Mouse (Mus musculus): ENCODE data around the gene Ncor1. TPM values are rescaled to one million over a fixed set of nuclear protein-coding genes. Genes with fewer than 3 reads are reported as not detected.
A peak's percentile ranks its signal among the peaks of the same experiment; 100 is the strongest.

The Ncor1 gene
- polyA plus RNA-seq, 1 experiment from 2014 or later, result 60.1 TPM

GRCm38 (mm10) chr11:62277086-62277485, 181.3 kb downstream of the Ncor1 start:
- 61% methylated on average over 8 of the region's 8 CpGs for WGBS
- no peak overlapping the region for H3K4me3 ChIP-seq (ENCODE audit: low read length)
- H3K9ac ChIP-seq (ENCODE audit: low read depth, low read length), result no peak overlapping the region
- no peaks in the 10 kb centered on the region for H3K27me3 ChIP-seq (replicated peaks; ENCODE audit: control insufficient read depth, insufficient read depth, low read length)
- no peaks in the 10 kb centered on the region for H3K9me3 ChIP-seq (ENCODE audit: control insufficient read depth, low read length)
- no peak overlapping the region for H3K4me2 ChIP-seq (ENCODE audit: low read length)
- ATAC-seq, result no peak
- H3K36me3 ChIP-seq (ENCODE audit: control insufficient read depth, insufficient read depth, low read length), result no peaks in the 10 kb centered on the region
- H3K27ac ChIP-seq (ENCODE audit: low read depth, low read length), result no peak overlapping the region
- H3K4me1 ChIP-seq (ENCODE audit: control insufficient read depth, insufficient read depth, low read depth, low read length), result peaks cover under 1% of the 10 kb centered on the region; the same call in 1 of the 2 replicates

- 66% methylated on average over 5 of the region's 5 CpGs for WGBS
- Histone ChIP-seq H3K9me3 (ENCODE audit: control insufficient read depth, low read length) (no peaks in the 10 kb centered on the region), H3K4me2 (ENCODE audit: low read length) (no peak overlapping the region), H3K4me3 (ENCODE audit: low read length) (no peak overlapping the region), H3K9ac (ENCODE audit: low read depth, low read length) (no peak overlapping the region), H3K4me1 (ENCODE audit: control insufficient read depth, insufficient read depth, low read depth, low read length) (peaks cover 9% of the 10 kb centered on the region), H3K27ac (ENCODE audit: low read depth, low read length) (no peak overlapping the region), H3K27me3 (replicated peaks; ENCODE audit: control insufficient read depth, insufficient read depth, low read length) (no peaks in the 10 kb centered on the region), H3K36me3 (ENCODE audit: control insufficient read depth, insufficient read depth, low read length) (no peaks in the 10 kb centered on the region)
- ATAC-seq, result no peak
Observed at GRCm38 (mm10) chr11:62270851-62271250, 187.5 kb downstream of the Ncor1 start.

DNA sequence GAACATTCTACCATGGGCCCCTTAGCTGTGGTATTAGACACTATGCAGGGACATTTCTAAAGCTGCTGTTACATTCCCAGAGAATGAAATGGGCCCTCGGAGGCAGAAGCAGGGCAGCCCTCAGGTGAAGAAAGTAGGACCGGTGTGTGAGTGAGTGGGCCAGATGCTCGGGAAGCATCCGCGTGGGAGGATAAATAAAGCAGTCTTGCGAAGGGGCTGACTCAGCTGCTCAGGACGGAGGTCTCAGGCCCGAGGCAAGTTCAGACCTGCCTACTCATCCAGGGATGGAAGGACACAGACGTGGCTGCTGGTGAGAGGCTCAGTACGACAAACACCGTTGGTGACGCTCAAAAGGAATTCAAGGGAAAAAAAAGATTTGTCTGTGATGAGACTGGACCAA, 189.2 kb downstream of the Ncor1 start:
- 77% methylated on average over 12 of the region's 12 CpGs for WGBS
- H3K36me3 ChIP-seq (ENCODE audit: control insufficient read depth, insufficient read depth, low read length), result no peaks in the 10 kb centered on the region
- H3K9ac ChIP-seq (ENCODE audit: low read depth, low read length), result no peak overlapping the region
- H3K27ac ChIP-seq (ENCODE audit: low read depth, low read length), result no peak overlapping the region
- ATAC-seq, result no peak
- H3K4me1 ChIP-seq (ENCODE audit: control insufficient read depth, insufficient read depth, low read depth, low read length), result peaks cover 9% of the 10 kb centered on the region
- no peak overlapping the region for H3K4me2 ChIP-seq (ENCODE audit: low read length)
- H3K4me3 ChIP-seq (ENCODE audit: low read length), result no peak overlapping the region
- no peaks in the 10 kb centered on the region for H3K9me3 ChIP-seq (ENCODE audit: control insufficient read depth, low read length)
- H3K27me3 ChIP-seq (replicated peaks; ENCODE audit: control insufficient read depth, insufficient read depth, low read length), result no peaks in the 10 kb centered on the region

GRCm38 (mm10) chr11:62268381-62268780, 190.0 kb downstream of the Ncor1 start:
- no peak for ATAC-seq
- Histone ChIP-seq H3K4me3 (ENCODE audit: low read length) (no peak overlapping the region), H3K27ac (ENCODE audit: low read depth, low read length) (no peak overlapping the region), H3K27me3 (replicated peaks; ENCODE audit: control insufficient read depth, insufficient read depth, low read length) (no peaks in the 10 kb centered on the region), H3K4me2 (ENCODE audit: low read length) (no peak overlapping the region), H3K9me3 (ENCODE audit: control insufficient read depth, low read length) (no peaks in the 10 kb centered on the region), H3K9ac (ENCODE audit: low read depth, low read length) (no peak overlapping the region), H3K36me3 (ENCODE audit: control insufficient read depth, insufficient read depth, low read length) (no peaks in the 10 kb centered on the region), H3K4me1 (ENCODE audit: control insufficient read depth, insufficient read depth, low read depth, low read length) (peaks cover 9% of the 10 kb centered on the region)
- WGBS, result 84% methylated on average over 8 of the region's 8 CpGs

GRCm38 (mm10) chr11:62266466-62267214, 191.7 kb downstream of the Ncor1 start:
- Histone ChIP-seq H3K9ac (ENCODE audit: low read depth, low read length) (peak overlapping the region; percentile 19; the same call in 1 of the 2 replicates), H3K36me3 (ENCODE audit: control insufficient read depth, insufficient read depth, low read length) (no peaks in the 10 kb centered on the region), H3K4me2 (ENCODE audit: low read length) (0 out of 2 replicates have a peak overlapping the region, but pooled peaks have one; percentile 30)

More at GRCm38 (mm10) chr11:62266466-62267214, 191.7 kb downstream of the Ncor1 start:
- Histone ChIP-seq H3K4me1 (ENCODE audit: control insufficient read depth, insufficient read depth, low read depth, low read length) (peaks cover 9% of the 10 kb centered on the region), H3K27me3 (replicated peaks; ENCODE audit: control insufficient read depth, insufficient read depth, low read length) (no peaks in the 10 kb centered on the region), H3K4me3 (ENCODE audit: low read length) (no peak overlapping the region), H3K9me3 (ENCODE audit: control insufficient read depth, low read length) (no peaks in the 10 kb centered on the region), H3K27ac (ENCODE audit: low read depth, low read length) (0 out of 2 replicates have a peak overlapping the region, but pooled peaks have one; percentile 10)
- WGBS, result 42% methylated on average over 17 of the region's 17 CpGs
- no peak for ATAC-seq

Other genes starting within 250 kb of the Ncor1 start
- gene Adora2b, start 209.6 kb downstream of the Ncor1 start, polyA plus RNA-seq (2015; fragmentation: Nextera tagmentation; extraction: Ambion mirVana), result 6.7 and 8.8 TPM in 2 replicates
- gene Zswim7, start 177.2 kb downstream of the Ncor1 start, polyA plus RNA-seq (2015; fragmentation: Nextera tagmentation; extraction: Ambion mirVana), result 18.4 and 21.9 TPM in 2 replicates
- 41.6 and 42.3 TPM in 2 replicates for gene Ttc19, start 177.1 kb downstream of the Ncor1 start, polyA plus RNA-seq (2015; fragmentation: Nextera tagmentation; extraction: Ambion mirVana)
- 8.3 and 10.8 TPM in 2 replicates for gene Pigl, start 81 bp downstream of the Ncor1 start, polyA plus RNA-seq (2015; fragmentation: Nextera tagmentation; extraction: Ambion mirVana)
- 23.8 and 50.7 TPM in 2 replicates for gene Cenpv, start 80.7 kb upstream of the Ncor1 start, polyA plus RNA-seq (2015; fragmentation: Nextera tagmentation; extraction: Ambion mirVana)
- 4,470 and 4,568 TPM in 2 replicates for gene Ubb, start 92.6 kb upstream of the Ncor1 start, polyA plus RNA-seq (2015; fragmentation: Nextera tagmentation; extraction: Ambion mirVana)
- gene Trpv2, start 115.9 kb upstream of the Ncor1 start, polyA plus RNA-seq (2015; fragmentation: Nextera tagmentation; extraction: Ambion mirVana), result 35.3 and 36.6 TPM in 2 replicates
- 8.4 and 9.7 TPM in 2 replicates for gene Lrrc75a, start 190.0 kb upstream of the Ncor1 start, polyA plus RNA-seq (2015; fragmentation: Nextera tagmentation; extraction: Ambion mirVana)
- 26.4 and 26.7 TPM in 2 replicates for gene Mmgt2, start 190.1 kb upstream of the Ncor1 start, polyA plus RNA-seq (2015; fragmentation: Nextera tagmentation; extraction: Ambion mirVana)